Mouse (Mus musculus): ENCODE measurements around the gene Gm8334.
"Not testable (repeated sequence)": the region's sequence is repeated elsewhere in the genome, so short reads cannot be mapped to it uniquely, and the experiment has no call there.

Gm8334 gene

DNA sequence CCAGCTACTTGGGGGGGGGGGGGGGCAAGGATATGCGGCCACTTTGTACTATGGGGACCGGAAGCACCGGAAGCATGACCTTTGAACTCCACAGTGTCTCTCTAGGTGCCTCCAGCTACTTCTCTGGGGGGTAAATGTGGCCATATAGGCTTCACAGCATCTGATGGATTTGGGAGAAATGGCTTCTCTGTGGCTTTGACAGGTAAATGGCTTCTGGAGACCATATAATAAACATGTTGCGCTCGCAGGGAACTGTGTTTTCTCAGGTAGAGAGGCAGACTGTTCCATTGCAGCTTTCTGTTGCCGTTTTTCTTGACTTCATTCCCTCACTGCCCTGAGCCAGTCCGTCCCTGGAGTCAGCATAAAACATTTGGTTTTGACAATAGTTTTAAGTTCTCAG lies at the start of gene Gm8334:
Gm8334 (minus strand) TSS at position 101 of the 400 bp plus-strand sequence.
- not testable (repeated sequence) for DNase-seq (ENCODE audit: low spot score)

GRCm38 (mm10) chrX:148663298-148663697 lies 48.3 kb upstream of the Gm8334 start, which contains the start of gene Gm15127:
Gene Gm15127, plus strand, starts transcription at chrX:148663598.
- DNase-seq (ENCODE audit: low spot score) = not testable (repeated sequence)
